Mouse (Mus musculus) thymus, adult 2 months (tissue): Measurements from ENCODE around the gene Depdc5.

Experiments
- CTCF ChIP-seq: fragments of 200-500 bp; IDR thresholded peaks from 2 replicates; pipeline ENCODE4 v1.5.1; 2012; ENCODE audit warnings: mild to moderate bottlenecking, control low read depth, low read length, moderate library complexity, borderline replicate concordance; ENCODE audit not compliant: control insufficient read depth, poor library complexity, insufficient read depth; ENCODE audit errors: extremely low read depth
- POLR2A ChIP-seq: fragments of 200-500 bp; IDR thresholded peaks from 2 replicates; pipeline ENCODE4 v1.6.1; 2012; ENCODE audit warnings: mild to moderate bottlenecking, low read length, control low read depth, moderate library complexity; ENCODE audit not compliant: control insufficient read depth, poor library complexity, insufficient read depth; ENCODE audit errors: extremely low read depth

- no peak for TF ChIP-seq CTCF
- TF ChIP-seq POLR2A = no peak
Observed at GRCm38 (mm10) chr5:33038656-33039509, 175.4 kb downstream of the Depdc5 start.
